Mouse (Mus musculus) midbrain, postnatal 0 days (tissue): Measurements from ENCODE around the gene Psat1. TPM values are rescaled to one million over a fixed set of nuclear protein-coding genes. Genes with fewer than 3 reads are reported as not detected.

Experiments
- ATAC-seq: fragments of 200-750 bp; cut with Nextera tagmentation; 2 replicates; pipeline ENCODE4 v1.8.0; 2017; ENCODE audit warnings: moderate number of reproducible peaks, mild to moderate bottlenecking, moderate TSS enrichment, moderate library complexity; ENCODE audit not compliant: low FRiP score
- DNase-seq: peaks from one replicate; pipeline ENCODE4 v3.0.0-alpha.2; 2015; ENCODE audit warnings: low spot score
- H3K27ac ChIP-seq: fragments of 300-500 bp; sonication (generic); 2 replicates; pipeline ENCODE4 v1.5.1; 2014; ENCODE audit warnings: low read depth, mild to moderate bottlenecking, low read length, mixed read lengths
- H3K27me3 ChIP-seq: fragments of 300-500 bp; sonication (generic); 2 replicates; pipeline ENCODE4 v1.6.1; 2014; ENCODE audit warnings: low read length, control low read depth, mixed read lengths; ENCODE audit not compliant: insufficient read depth
- H3K36me3 ChIP-seq: fragments of 300-500 bp; sonication (generic); 2 replicates; pipeline ENCODE4 v1.6.1; 2014; ENCODE audit warnings: low read length, control low read depth, mixed read lengths; ENCODE audit not compliant: insufficient read depth
- H3K4me1 ChIP-seq: fragments of 300-500 bp; sonication (generic); 2 replicates; pipeline ENCODE4 v1.6.1; 2014; ENCODE audit warnings: mild to moderate bottlenecking, control low read depth, antibody characterized with exemption, low read length, mixed read lengths; ENCODE audit not compliant: insufficient read depth
- H3K4me2 ChIP-seq: fragments of 300-500 bp; sonication (generic); 2 replicates; pipeline ENCODE4 v1.6.1; 2014; ENCODE audit warnings: low read depth, mild to moderate bottlenecking, low read length, mixed read lengths; ENCODE audit not compliant: poor library complexity, severe bottlenecking
- H3K4me3 ChIP-seq: fragments of 300-500 bp; sonication (generic); 2 replicates; pipeline ENCODE4 v1.5.1; 2014; ENCODE audit warnings: low read depth, mild to moderate bottlenecking, low read length, moderate library complexity
- H3K9ac ChIP-seq: fragments of 300-500 bp; sonication (generic); replicated peaks from 2 replicates; pipeline ENCODE4 v1.6.1; 2014; ENCODE audit warnings: mild to moderate bottlenecking, low read length, moderate library complexity, mixed read lengths; ENCODE audit not compliant: poor library complexity, severe bottlenecking
- H3K9me3 ChIP-seq: fragments of 300-500 bp; sonication (generic); 2 replicates; pipeline ENCODE4 v1.6.1; 2016; ENCODE audit warnings: low read length, control low read depth
- CTCF ChIP-seq: IDR thresholded peaks from 2 replicates; pipeline ENCODE4 v1.5.1; 2016; ENCODE audit warnings: antibody characterized with exemption, mild to moderate bottlenecking
- WGBS: fragments of 180-500 bp; shearing (Covaris S2); extraction: QIAGEN DNeasy Blood & Tissue Kit; methylation state at CpG from one replicate; pipeline ENCODE4 v1.1.7; 2014; 5-methylcytosine and 5-hydroxymethylcytosine counted together
- polyA plus RNA-seq: library from polyadenylated mRNA; unstranded; fragments of >200 nt; fragmentation: Nextera tagmentation; extraction: Ambion mirVana; gene quantifications from 2 replicates; pipeline ENCODE4 v1.2.1, GENCODE M21; 2015
- total RNA-seq: library from RNA; depleted of rRNA; stranded (reverse); fragments of >200 nt; gene quantifications from 2 replicates; pipeline ENCODE4 v1.2.3, GENCODE M21; 2014

Gene Psat1
- total and polyA plus RNA-seq, 2 experiments from 2014 or later, result 68.0 to 97.3 TPM

- H3K4me1 ChIP-seq, result no peaks in the 10 kb centered on the region
- DNase-seq (no peak), ATAC-seq (no peak)
- H3K27me3 ChIP-seq, result no peaks in the 10 kb centered on the region
- H3K4me2 ChIP-seq, result no peak overlapping the region
- no peak overlapping the region for H3K27ac ChIP-seq
- peaks cover 22% of the 10 kb centered on the region; the same call in 1 of the 2 replicates for H3K36me3 ChIP-seq
- WGBS, result 90% methylated on average over 13 of the region's 13 CpGs
- no peak overlapping the region for H3K9ac ChIP-seq
- no peak overlapping the region for H3K4me3 ChIP-seq
- H3K9me3 ChIP-seq, result no peaks in the 10 kb centered on the region
- no peak for TF ChIP-seq CTCF
Observed at GRCm38 (mm10) chr19:15962313-15962712, 15.2 kb upstream of the Psat1 start.

DNA sequence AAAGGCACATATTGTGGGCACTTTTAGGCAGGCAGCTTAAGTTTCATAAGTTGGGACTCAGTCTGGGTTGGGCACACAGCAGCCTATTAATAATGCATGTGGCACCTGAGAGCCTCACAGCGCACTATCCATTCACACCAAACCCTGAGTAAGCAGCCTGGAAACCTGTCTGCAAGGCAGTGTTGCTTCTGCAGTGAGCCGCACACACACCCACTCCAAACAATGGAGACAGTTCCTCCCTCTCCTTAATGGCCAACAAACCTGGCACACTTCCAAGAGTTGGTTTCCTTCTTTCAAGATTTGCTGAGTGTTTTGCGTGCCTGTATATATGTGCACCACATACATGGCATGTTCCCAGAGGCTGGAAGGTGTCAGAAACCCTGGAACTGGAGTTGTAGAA lies 3.1 kb upstream of the Psat1 start:
- Histone ChIP-seq H3K27me3 (no peaks in the 10 kb centered on the region), H3K36me3 (peaks cover under 1% of the 10 kb centered on the region; the same call in 1 of the 2 replicates), H3K9ac (no peak overlapping the region), H3K4me3 (no peak overlapping the region), H3K4me1 (no peaks in the 10 kb centered on the region), H3K27ac (no peak overlapping the region), H3K9me3 (no peaks in the 10 kb centered on the region), H3K4me2 (no peak overlapping the region)
- no peak for ATAC-seq
- no peak for TF ChIP-seq CTCF
- WGBS, result 70% methylated on average over 3 of the region's 3 CpGs
- no peak for DNase-seq

GRCm38 (mm10) chr19:15948867-15949266 lies 1.7 kb upstream of the Psat1 start:
- H3K4me1 ChIP-seq, result no peaks in the 10 kb centered on the region
- DNase-seq (no peak), ATAC-seq (no peak)
- H3K36me3 ChIP-seq, result no peaks in the 10 kb centered on the region
- H3K27me3 ChIP-seq, result no peaks in the 10 kb centered on the region
- no peak overlapping the region for H3K4me2 ChIP-seq
- H3K9ac ChIP-seq, result no peak overlapping the region
- 79% methylated on average over 1 of the region's 1 CpGs for WGBS
- H3K9me3 ChIP-seq, result no peaks in the 10 kb centered on the region
- TF ChIP-seq CTCF, result no peak
- no peak overlapping the region for H3K27ac ChIP-seq
- no peak overlapping the region for H3K4me3 ChIP-seq

- Histone ChIP-seq H3K36me3 (no peaks in the 10 kb centered on the region), H3K4me3 (no peak overlapping the region), H3K9me3 (no peaks in the 10 kb centered on the region), H3K27me3 (no peaks in the 10 kb centered on the region), H3K4me1 (no peaks in the 10 kb centered on the region), H3K9ac (no peak overlapping the region), H3K27ac (no peak overlapping the region), H3K4me2 (no peak overlapping the region)
- DNase-seq (no peak), ATAC-seq (no peak)
- WGBS, result 89% methylated on average over 7 of the region's 7 CpGs
- TF ChIP-seq CTCF, result no peak
Observed at GRCm38 (mm10) chr19:15948426-15948825, 1.3 kb upstream of the Psat1 start.

DNA sequence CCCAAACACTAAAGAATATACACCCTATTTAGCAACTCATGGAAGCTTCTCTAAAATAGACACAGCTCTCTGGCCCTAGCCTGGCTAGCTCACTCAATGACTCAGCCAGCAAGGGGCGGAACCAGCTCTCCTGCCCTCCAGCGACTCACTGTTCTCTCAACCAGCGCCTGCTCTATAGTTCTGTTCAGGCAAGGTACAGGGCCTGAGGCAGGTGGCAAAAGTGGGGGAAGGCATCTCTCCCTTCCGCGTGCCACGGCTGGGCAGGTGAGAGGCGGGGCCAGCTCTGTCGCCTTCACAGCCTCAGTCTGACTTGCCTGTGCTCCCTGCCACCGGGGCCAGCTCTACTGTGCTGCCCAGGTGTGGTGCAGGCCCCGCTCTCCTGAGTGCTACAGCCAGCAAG lies 474 bp downstream of the Psat1 start:
- ATAC-seq, result no peak
- no peak overlapping the region for H3K4me2 ChIP-seq
- no peaks in the 10 kb centered on the region for H3K9me3 ChIP-seq
- no peaks in the 10 kb centered on the region for H3K4me1 ChIP-seq
- DNase-seq, result no peak
- H3K36me3 ChIP-seq, result no peaks in the 10 kb centered on the region
- H3K4me3 ChIP-seq, result no peak overlapping the region
- no peak overlapping the region for H3K27ac ChIP-seq
- 75% methylated on average over 10 of the region's 10 CpGs for WGBS
- no peak overlapping the region for H3K9ac ChIP-seq
- TF ChIP-seq CTCF, result no peak
- no peaks in the 10 kb centered on the region for H3K27me3 ChIP-seq

- Histone ChIP-seq H3K9me3 (no peaks in the 10 kb centered on the region), H3K9ac (no peak overlapping the region), H3K27ac (no peak overlapping the region), H3K36me3 (no peaks in the 10 kb centered on the region), H3K27me3 (no peaks in the 10 kb centered on the region), H3K4me1 (no peaks in the 10 kb centered on the region), H3K4me3 (no peak overlapping the region), H3K4me2 (no peak overlapping the region)
- 74% methylated on average over 7 of the region's 7 CpGs for WGBS
- TF ChIP-seq CTCF, result no peak
- ATAC-seq, result no peak
- no peak for DNase-seq
Observed at GRCm38 (mm10) chr19:15943117-15943423, 4.1 kb downstream of the Psat1 start.
